Mouse (Mus musculus): Measurements from ENCODE around the gene Grid1. TPM values are rescaled to one million over a fixed set of nuclear protein-coding genes. Genes with fewer than 3 reads are reported as not detected.

Gene Grid1
- polyA plus RNA-seq, 1 experiment, result 0.13 TPM

GRCm38 (mm10) chr14:35468254-35468653 lies 648.3 kb downstream of the Grid1 start:
- no peak for DNase-seq
- no peaks in the 10 kb centered on the region for H3K4me1 ChIP-seq (ENCODE audit: control insufficient read depth, insufficient read depth, low read length)
- WGBS, result 71% methylated on average over 6 of the region's 6 CpGs
- no peak overlapping the region for H3K4me3 ChIP-seq (replicated peaks; ENCODE audit: extremely low read depth, low read depth, low read length)
- TF ChIP-seq CTCF (IDR thresholded peaks at IDR 0.05; ENCODE audit: insufficient read depth, low read length) (no peak), POLR2A (IDR thresholded peaks at IDR 0.05; ENCODE audit: borderline replicate concordance, extremely low read depth, low read depth, low read length) (no peak)

GRCm38 (mm10) chr14:35486017-35486416 lies 666.1 kb downstream of the Grid1 start:
- DNase-seq, result no peak
- WGBS, result 70% methylated on average over 2 of the region's 2 CpGs
- H3K4me3 ChIP-seq (replicated peaks; ENCODE audit: extremely low read depth, low read depth, low read length), result no peak overlapping the region
- no peaks in the 10 kb centered on the region for H3K4me1 ChIP-seq (ENCODE audit: control insufficient read depth, insufficient read depth, low read length)
- TF ChIP-seq CTCF (IDR thresholded peaks at IDR 0.05; ENCODE audit: insufficient read depth, low read length) (no peak), POLR2A (IDR thresholded peaks at IDR 0.05; ENCODE audit: borderline replicate concordance, extremely low read depth, low read depth, low read length) (no peak)

- Histone ChIP-seq H3K4me1 (ENCODE audit: control insufficient read depth, insufficient read depth, low read length) (no peaks in the 10 kb centered on the region), H3K4me3 (replicated peaks; ENCODE audit: extremely low read depth, low read depth, low read length) (no peak overlapping the region)
- no peak for DNase-seq
- no peak for TF ChIP-seq POLR2A (IDR thresholded peaks at IDR 0.05; ENCODE audit: borderline replicate concordance, extremely low read depth, low read depth, low read length)
- TF ChIP-seq CTCF (IDR thresholded peaks at IDR 0.05; ENCODE audit: insufficient read depth, low read length), result no peak
- 38% methylated on average over 5 of the region's 5 CpGs for WGBS
Measured at GRCm38 (mm10) chr14:35502324-35502723, 682.4 kb downstream of the Grid1 start.

GRCm38 (mm10) chr14:35519402-35519801 lies 699.5 kb downstream of the Grid1 start:
- Histone ChIP-seq H3K4me1 (ENCODE audit: control insufficient read depth, insufficient read depth, low read length) (no peaks in the 10 kb centered on the region), H3K4me3 (replicated peaks; ENCODE audit: extremely low read depth, low read depth, low read length) (no peak overlapping the region)
- TF ChIP-seq CTCF (IDR thresholded peaks at IDR 0.05; ENCODE audit: insufficient read depth, low read length) (no peak), POLR2A (IDR thresholded peaks at IDR 0.05; ENCODE audit: borderline replicate concordance, extremely low read depth, low read depth, low read length) (no peak)
- DNase-seq, result no peak

GRCm38 (mm10) chr14:35538835-35539234 lies 718.9 kb downstream of the Grid1 start:
- Histone ChIP-seq H3K4me3 (replicated peaks; ENCODE audit: extremely low read depth, low read depth, low read length) (no peak overlapping the region), H3K4me1 (ENCODE audit: control insufficient read depth, insufficient read depth, low read length) (no peaks in the 10 kb centered on the region)
- TF ChIP-seq POLR2A (IDR thresholded peaks at IDR 0.05; ENCODE audit: borderline replicate concordance, extremely low read depth, low read depth, low read length) (no peak), CTCF (IDR thresholded peaks at IDR 0.05; ENCODE audit: insufficient read depth, low read length) (no peak)
- 59% methylated on average over 3 of the region's 3 CpGs for WGBS
- no peak for DNase-seq

GRCm38 (mm10) chr14:35541254-35541991 lies 721.5 kb downstream of the Grid1 start:
- no peaks in the 10 kb centered on the region for H3K4me1 ChIP-seq (ENCODE audit: control insufficient read depth, insufficient read depth, low read length)
- 64% methylated on average over 4 of the region's 4 CpGs for WGBS
- H3K4me3 ChIP-seq (replicated peaks; ENCODE audit: extremely low read depth, low read depth, low read length), result no peak overlapping the region
- no peak for DNase-seq
- TF ChIP-seq CTCF (IDR thresholded peaks at IDR 0.05; ENCODE audit: insufficient read depth, low read length) (no peak), POLR2A (IDR thresholded peaks at IDR 0.05; ENCODE audit: borderline replicate concordance, extremely low read depth, low read depth, low read length) (no peak)

- DNase-seq, result no peak
- Histone ChIP-seq H3K4me1 (ENCODE audit: control insufficient read depth, insufficient read depth, low read length) (no peaks in the 10 kb centered on the region), H3K4me3 (replicated peaks; ENCODE audit: extremely low read depth, low read depth, low read length) (no peak overlapping the region)
- WGBS, result 64% methylated on average over 1 of the region's 1 CpGs
- TF ChIP-seq POLR2A (IDR thresholded peaks at IDR 0.05; ENCODE audit: borderline replicate concordance, extremely low read depth, low read depth, low read length) (no peak), CTCF (IDR thresholded peaks at IDR 0.05; ENCODE audit: insufficient read depth, low read length) (no peak)
Measured at GRCm38 (mm10) chr14:35541992-35542380, 722.1 kb downstream of the Grid1 start.

GRCm38 (mm10) chr14:35554288-35554687 lies 734.4 kb downstream of the Grid1 start:
- no peak for TF ChIP-seq POLR2A (IDR thresholded peaks at IDR 0.05; ENCODE audit: borderline replicate concordance, extremely low read depth, low read depth, low read length)
- TF ChIP-seq CTCF (IDR thresholded peaks at IDR 0.05; ENCODE audit: insufficient read depth, low read length), result no peak
- DNase-seq, result no peak
- no peaks in the 10 kb centered on the region for H3K4me1 ChIP-seq (ENCODE audit: control insufficient read depth, insufficient read depth, low read length)
- 72% methylated on average over 3 of the region's 3 CpGs for WGBS
- no peak overlapping the region for H3K4me3 ChIP-seq (replicated peaks; ENCODE audit: extremely low read depth, low read depth, low read length)

GRCm38 (mm10) chr14:35561244-35561893 lies 741.5 kb downstream of the Grid1 start:
- no peak for DNase-seq
- H3K4me1 ChIP-seq (ENCODE audit: control insufficient read depth, insufficient read depth, low read length), result no peaks in the 10 kb centered on the region
- TF ChIP-seq CTCF (IDR thresholded peaks at IDR 0.05; ENCODE audit: insufficient read depth, low read length) (no peak), POLR2A (IDR thresholded peaks at IDR 0.05; ENCODE audit: borderline replicate concordance, extremely low read depth, low read depth, low read length) (no peak)
- 83% methylated on average over 3 of the region's 3 CpGs for WGBS
- no peak overlapping the region for H3K4me3 ChIP-seq (replicated peaks; ENCODE audit: extremely low read depth, low read depth, low read length)

GRCm38 (mm10) chr14:35572991-35573502 lies 753.1 kb downstream of the Grid1 start:
- TF ChIP-seq POLR2A (IDR thresholded peaks at IDR 0.05; ENCODE audit: borderline replicate concordance, extremely low read depth, low read depth, low read length) (no peak), CTCF (IDR thresholded peaks at IDR 0.05; ENCODE audit: insufficient read depth, low read length) (no peak)
- no peak overlapping the region for H3K4me3 ChIP-seq (replicated peaks; ENCODE audit: extremely low read depth, low read depth, low read length)
- no peak for DNase-seq
- H3K4me1 ChIP-seq (ENCODE audit: control insufficient read depth, insufficient read depth, low read length), result no peaks in the 10 kb centered on the region
- 72% methylated on average over 4 of the region's 4 CpGs for WGBS
